Mouse (Mus musculus) heart, postnatal 0 days (tissue): Measurements from ENCODE around the gene Gm19426. TPM values are rescaled to one million over a fixed set of nuclear protein-coding genes. Genes with fewer than 3 reads are reported as not detected.

Source experiments
- ATAC-seq: fragments of 200-750 bp; cut with Nextera tagmentation; 2 replicates; pipeline ENCODE4 v1.8.0; 2017; ENCODE audit warnings: low read depth, moderate number of reproducible peaks, moderate library complexity; ENCODE audit not compliant: insufficient read depth
- DNase-seq: peaks from one replicate; pipeline ENCODE4 v3.0.0-alpha.2; 2016; ENCODE audit warnings: low spot score
- H3K27ac ChIP-seq: fragments of 300-500 bp; sonication (generic); 2 replicates; pipeline ENCODE4 v1.5.1; 2014; ENCODE audit warnings: low read depth, mild to moderate bottlenecking
- H3K27me3 ChIP-seq: fragments of 300-500 bp; sonication (generic); 2 replicates; pipeline ENCODE4 v1.6.1; 2014; ENCODE audit warnings: low read length, mixed read lengths; ENCODE audit not compliant: control insufficient read depth, insufficient read depth
- H3K36me3 ChIP-seq: fragments of 300-500 bp; sonication (generic); replicated peaks from 2 replicates; pipeline ENCODE4 v1.6.1; 2014; ENCODE audit warnings: low read length, mixed read lengths; ENCODE audit not compliant: control insufficient read depth, insufficient read depth
- H3K4me1 ChIP-seq: fragments of 300-500 bp; sonication (generic); 2 replicates; pipeline ENCODE4 v1.6.1; 2014; ENCODE audit warnings: antibody characterized with exemption; ENCODE audit not compliant: control insufficient read depth, insufficient read depth
- H3K4me2 ChIP-seq: fragments of 300-500 bp; sonication (generic); 2 replicates; pipeline ENCODE4 v1.6.1; 2014; ENCODE audit warnings: low read depth, mild to moderate bottlenecking, low read length, moderate library complexity
- H3K4me3 ChIP-seq: fragments of 300-500 bp; sonication (generic); 2 replicates; pipeline ENCODE4 v1.5.1; 2014; ENCODE audit warnings: low read depth, low read length
- H3K9ac ChIP-seq: fragments of 300-500 bp; sonication (generic); replicated peaks from 2 replicates; pipeline ENCODE4 v1.6.1; 2014; ENCODE audit warnings: low read depth, low read length, mixed read lengths
- H3K9me3 ChIP-seq: fragments of 300-500 bp; sonication (generic); replicated peaks from 2 replicates; pipeline ENCODE4 v1.6.1; 2016; ENCODE audit warnings: low read length; ENCODE audit not compliant: control insufficient read depth
- CTCF ChIP-seq: IDR thresholded peaks from 2 replicates; pipeline ENCODE4 v1.5.1; 2016; ENCODE audit warnings: antibody characterized with exemption, control low read depth, low read depth
- EP300 ChIP-seq: IDR thresholded peaks from 2 replicates; pipeline ENCODE4 v1.6.1; 2016; ENCODE audit warnings: antibody characterized with exemption, low read depth
- WGBS: fragments of 180-500 bp; shearing (Covaris S2); extraction: QIAGEN DNeasy Blood & Tissue Kit; methylation state at CpG from one replicate; pipeline ENCODE4 v1.1.7; 2014; 5-methylcytosine and 5-hydroxymethylcytosine counted together
- polyA plus RNA-seq: library from polyadenylated mRNA; unstranded; fragments of >200 nt; fragmentation: Nextera tagmentation; extraction: Ambion mirVana; gene quantifications from 2 replicates; pipeline ENCODE4 v1.2.1, GENCODE M21; 2015
- total RNA-seq: library from RNA; depleted of rRNA; stranded (reverse); fragments of >200 nt; gene quantifications from 2 replicates; pipeline ENCODE4 v1.2.3, GENCODE M21; 2014; ENCODE audit warnings: low replicate concordance

Gene Gm19426
- total and polyA plus RNA-seq, 2 experiments from 2014 or later, result 3.0 TPM; not detected in 1

GRCm38 (mm10) chr2:84717357-84717756, 26.1 kb downstream of the Gm19426 start:
- H3K4me2 ChIP-seq, result no peak overlapping the region
- TF ChIP-seq EP300 (no peak), CTCF (no peak)
- DNase-seq, result no peak
- H3K36me3 ChIP-seq, result no peaks in the 10 kb centered on the region
- peaks cover 16% of the 10 kb centered on the region for H3K4me1 ChIP-seq
- no peak for ATAC-seq
- H3K4me3 ChIP-seq, result no peak overlapping the region
- H3K27me3 ChIP-seq, result no peaks in the 10 kb centered on the region
- 83% methylated on average over 4 of the region's 4 CpGs for WGBS
- no peak overlapping the region for H3K9ac ChIP-seq
- H3K27ac ChIP-seq, result peak overlapping the region; percentile 30; the same call in 1 of the 2 replicates
- no peaks in the 10 kb centered on the region for H3K9me3 ChIP-seq

GRCm38 (mm10) chr2:84716423-84717355, 26.8 kb downstream of the Gm19426 start:
- peak; percentile 22 for DNase-seq
- Histone ChIP-seq H3K4me3 (peak overlapping the region; percentile 94), H3K27ac (peak overlapping the region; percentile 97), H3K4me2 (peak overlapping the region; percentile 85), H3K4me1 (peaks cover 16% of the 10 kb centered on the region), H3K9me3 (no peaks in the 10 kb centered on the region), H3K36me3 (no peaks in the 10 kb centered on the region), H3K9ac (peak overlapping the region; percentile 69), H3K27me3 (no peaks in the 10 kb centered on the region)
- TF ChIP-seq CTCF, result no peak
- no peak for TF ChIP-seq EP300
- no peak for ATAC-seq
- 19% methylated on average over 9 of the region's 9 CpGs for WGBS

- H3K4me3 ChIP-seq, result peak overlapping the region; percentile 94
- H3K9ac ChIP-seq, result peak overlapping the region; percentile 87
- peaks cover 2% of the 10 kb centered on the region for H3K36me3 ChIP-seq
- H3K9me3 ChIP-seq, result no peaks in the 10 kb centered on the region
- no peaks in the 10 kb centered on the region for H3K27me3 ChIP-seq
- no peak for TF ChIP-seq CTCF
- peak; percentile 85; the same call in 1 of the 2 replicates for TF ChIP-seq EP300
- WGBS, result under 1% methylated on average over 33 of the region's 33 CpGs
- DNase-seq (peak; percentile 98), ATAC-seq (peak; percentile 90)
- H3K4me2 ChIP-seq, result peak overlapping the region; percentile 85
- peaks cover 16% of the 10 kb centered on the region for H3K4me1 ChIP-seq
- H3K27ac ChIP-seq, result peak overlapping the region; percentile 97
Measured at GRCm38 (mm10) chr2:84715562-84716361, 27.7 kb downstream of the Gm19426 start.

GRCm38 (mm10) chr2:84714811-84715561, 28.5 kb downstream of the Gm19426 start, which contains the start of gene Zdhhc5:
TSS of gene Zdhhc5 (minus strand) at chr2:84715180.
- TF ChIP-seq EP300 (0 out of 2 replicates have a peak, but pooled peaks have one; percentile 39), CTCF (no peak)
- peak within 1 kb of the TSS; percentile 85 for H3K4me2 ChIP-seq
- peak; percentile 94 for ATAC-seq
- peaks cover 16% of the 10 kb centered on the region for H3K4me1 ChIP-seq
- H3K9ac ChIP-seq, result peak within 1 kb of the TSS; percentile 87
- H3K27me3 ChIP-seq, result no peaks in the 10 kb centered on the region
- DNase-seq, result peak; percentile 98
- H3K9me3 ChIP-seq, result no peaks in the 10 kb centered on the region
- peaks cover 10% of the 10 kb centered on the region for H3K36me3 ChIP-seq
- peak within 1 kb of the TSS; percentile 97 for H3K27ac ChIP-seq
- WGBS, result under 1% methylated on average over 89 of the region's 107 CpGs
- peak within 1 kb of the TSS; percentile 94 for H3K4me3 ChIP-seq

GRCm38 (mm10) chr2:84714422-84714810, 29.0 kb downstream of the Gm19426 start:
- ATAC-seq (peak; percentile 2; the same call in 1 of the 2 replicates), DNase-seq (peak; percentile 20)
- Histone ChIP-seq H3K4me1 (peaks cover 16% of the 10 kb centered on the region), H3K4me3 (peak overlapping the region; percentile 94), H3K36me3 (peaks cover 16% of the 10 kb centered on the region), H3K4me2 (peak overlapping the region; percentile 81), H3K9me3 (no peaks in the 10 kb centered on the region), H3K9ac (peak overlapping the region; percentile 87), H3K27me3 (no peaks in the 10 kb centered on the region), H3K27ac (peak overlapping the region; percentile 97)
- TF ChIP-seq EP300 (no peak), CTCF (no peak)
- under 1% methylated on average over 19 of the region's 26 CpGs for WGBS
